Comparison of ENCODE assay signal across 8 mouse cellular contexts in genomic region chr9:107888267-107888850, GRCm38 (mm10). TPM values are rescaled to one million over a fixed set of nuclear protein-coding genes. Genes with fewer than 3 reads are reported as not detected.
DNase-seq lines count a peak whose midpoint lies in the region; ATAC-seq and TF ChIP-seq lines count a peak whose summit lies in the region.

No protein-coding gene starts in this region.

- in situ Hi-C loops in ES-E14 (cut with MboI; ENCODE audit: low sequenced_read_pairs in 2 of 2, unreplicated experiment in 2 of 2), result no loop called here

- ATAC-seq in common myeloid progenitor, adult 5-6 weeks (replicated peaks; ENCODE audit: low read depth, poor library complexity, severe bottlenecking), result peak; percentile 46
- peak; percentile 85 for ATAC-seq in limb, embryonic 13.5 days (ENCODE audit: low FRiP score, low read depth)
- ATAC-seq in neural tube, embryonic 14.5 days (ENCODE audit: low read depth), result peak; percentile 76

- peak overlapping the region; percentile 90 for H3K27ac ChIP-seq in left cerebral cortex, adult 2 months
- no peak overlapping the region for H3K27ac ChIP-seq in ES-E14 (ENCODE audit: insufficient read depth, low read depth, low read length, poor library complexity, severe bottlenecking)
- peak overlapping the region; percentile 88 for H3K27ac ChIP-seq in hindbrain, embryonic 10.5 days
- H3K27ac ChIP-seq in limb, embryonic 13.5 days, result peak overlapping the region; percentile 34; the same call in 1 of the 2 replicates
- peak overlapping the region; percentile 70 for H3K27ac ChIP-seq in neural tube, embryonic 14.5 days (ENCODE audit: low read depth, low read length)

- peaks cover 16% of the 10 kb centered on the region for H3K27me3 ChIP-seq in hindbrain, embryonic 10.5 days (ENCODE audit: insufficient read depth, poor library complexity, severe bottlenecking)
- H3K27me3 ChIP-seq in limb, embryonic 13.5 days, result peaks cover 16% of the 10 kb centered on the region
- H3K27me3 ChIP-seq in neural tube, embryonic 14.5 days (ENCODE audit: control insufficient read depth, insufficient read depth, low read length), result 0 out of 2 replicates have a peak, but pooled peaks cover 3% of the 10 kb centered on the region

- no peak for DNase-seq in left cerebral cortex, adult 2 months (ENCODE audit: extremely low spot score in 1 of 2, low spot score in 2 of 2)
- no peak for DNase-seq in left cerebral cortex, adult 18-20 months (ENCODE audit: low spot score in 2 of 2)
- no peak for DNase-seq in ES-E14 (ENCODE audit: low read depth, low spot score)
- no peak for DNase-seq in hindbrain, embryonic 10.5 days (ENCODE audit: low spot score)
- no peak for DNase-seq in gastrocnemius, adult 18-20 months (ENCODE audit: low spot score)

- H3K4me1 ChIP-seq in ES-E14 (ENCODE audit: control insufficient read depth in 2 of 2, insufficient read depth in 2 of 2, low read length in 2 of 2, poor library complexity in 1 of 2), result no peaks in the 10 kb centered on the region
- H3K4me1 ChIP-seq in hindbrain, embryonic 10.5 days (replicated peaks), result peaks cover 13% of the 10 kb centered on the region
- H3K4me1 ChIP-seq in limb, embryonic 13.5 days, result peaks cover 11% of the 10 kb centered on the region
- peaks cover 5% of the 10 kb centered on the region; the same call in 1 of the 2 replicates for H3K4me1 ChIP-seq in neural tube, embryonic 14.5 days (ENCODE audit: control insufficient read depth, insufficient read depth, low read length)

- H3K9ac ChIP-seq in ES-E14 (ENCODE audit: insufficient read depth, low read depth, low read length, poor library complexity, severe bottlenecking), result peak overlapping the region; percentile 45; the same call in 1 of the 2 replicates
- H3K9ac ChIP-seq in limb, embryonic 13.5 days, result peak overlapping the region; percentile 77
- peak overlapping the region; percentile 74 for H3K9ac ChIP-seq in neural tube, embryonic 14.5 days (replicated peaks; ENCODE audit: low read depth, low read length)

- no peak; the same call in 1 of the 2 replicates for TF ChIP-seq CTCF in left cerebral cortex, adult 2 months (IDR thresholded peaks at IDR 0.05)

- under 1% methylated on average over 18 of the region's 18 CpGs for WGBS in hindbrain, embryonic 10.5 days
- WGBS in limb, embryonic 13.5 days, result 0% methylated on average over 18 of the region's 18 CpGs
- WGBS in neural tube, embryonic 14.5 days, result under 1% methylated on average over 17 of the region's 18 CpGs

- no peaks in the 10 kb centered on the region for H3K36me3 ChIP-seq in ES-E14 (ENCODE audit: control insufficient read depth, insufficient read depth, low read length, poor library complexity, severe bottlenecking)
- no peaks in the 10 kb centered on the region for H3K36me3 ChIP-seq in hindbrain, embryonic 10.5 days
- no peaks in the 10 kb centered on the region for H3K36me3 ChIP-seq in limb, embryonic 13.5 days
- H3K36me3 ChIP-seq in neural tube, embryonic 14.5 days (ENCODE audit: control insufficient read depth, insufficient read depth, low read length), result no peaks in the 10 kb centered on the region

- peak overlapping the region; percentile 73 for H3K4me3 ChIP-seq in left cerebral cortex, adult 2 months
- peak overlapping the region; percentile 71 to 80 for H3K4me3 ChIP-seq in ES-E14 (ENCODE audit: insufficient read depth in 1 of 2, low read depth in 1 of 2, low read length in 2 of 2, poor library complexity in 1 of 2, severe bottlenecking in 1 of 2)
- H3K4me3 ChIP-seq in hindbrain, embryonic 10.5 days, result peak overlapping the region; percentile 65
- H3K4me3 ChIP-seq in limb, embryonic 13.5 days, result peak overlapping the region; percentile 67
- H3K4me3 ChIP-seq in neural tube, embryonic 14.5 days (ENCODE audit: low read depth, low read length), result peak overlapping the region; percentile 84

- no peaks in the 10 kb centered on the region for H3K9me3 ChIP-seq in ES-E14 (ENCODE audit: control insufficient read depth, insufficient read depth, low read depth, low read length)
- H3K9me3 ChIP-seq in hindbrain, embryonic 10.5 days, result no peaks in the 10 kb centered on the region
- H3K9me3 ChIP-seq in limb, embryonic 13.5 days, result no peaks in the 10 kb centered on the region
- no peaks in the 10 kb centered on the region for H3K9me3 ChIP-seq in neural tube, embryonic 14.5 days (ENCODE audit: control insufficient read depth, low read length)

- peak overlapping the region; percentile 76 for H3K4me2 ChIP-seq in limb, embryonic 13.5 days (replicated peaks)
- peak overlapping the region; percentile 64 for H3K4me2 ChIP-seq in neural tube, embryonic 14.5 days (ENCODE audit: low read depth, low read length)

- intact Hi-C loops in left cerebral cortex, adult 2 months (cut with DNase I), result no loop called here

TF ChIP-seq in ES-E14, 5 proteins besides CTCF, POLR2A, EP300 and RAD21:
- TF ChIP-seq CHD2 (IDR thresholded peaks at IDR 0.05; ENCODE audit: low read depth, low read length) (no peak), MAFK (IDR thresholded peaks at IDR 0.05; ENCODE audit: insufficient read depth, low read depth, low read length) (no peak), ZC3H11A (IDR thresholded peaks at IDR 0.05; ENCODE audit: borderline replicate concordance, low read depth, low read length) (no peak), HCFC1 (IDR thresholded peaks at IDR 0.05; ENCODE audit: borderline replicate concordance, insufficient read depth, low read length) (no peak), ZNF384 (IDR thresholded peaks at IDR 0.05; ENCODE audit: low read depth, low read length) (no peak)

RNA-seq across cellular contexts. Expression of gene Mon1a, which starts 0.4 kb away (rescaled TPM):
- total RNA-seq in left cerebral cortex, adult 2 months (2021), result 10 to 100 TPM; 24.3 to 26.7 TPM
- 10 to 100 TPM; 27.1 to 28.1 TPM for total RNA-seq in left cerebral cortex, adult 18-20 months (2021)
- total RNA-seq in ES-E14 (2012; rRNA removed), result 4.7 and 5.4 TPM in 2 replicates
- total RNA-seq in common myeloid progenitor, adult 5-6 weeks (2017), result 11.1 and 16.3 TPM in 2 replicates
- 13.4 and 16.6 TPM in 2 replicates for polyA plus RNA-seq in hindbrain, embryonic 10.5 days (2016; fragmentation: Nextera tagmentation; extraction: Ambion mirVana)
- 11.0 and 13.4 TPM in 2 replicates for polyA plus RNA-seq in limb, embryonic 13.5 days (2015; fragmentation: Nextera tagmentation; extraction: Ambion mirVana)
- polyA plus RNA-seq in neural tube, embryonic 14.5 days (2014; fragmentation: Nextera tagmentation; extraction: Ambion mirVana), result 21.3 and 23.4 TPM in 2 replicates
- total RNA-seq in gastrocnemius, adult 18-20 months (2021), result 10 to 100 TPM; 10.8 to 11.1 TPM

RNA-seq across cellular contexts. Expression of gene Rbm6, which starts 15.3 kb away (rescaled TPM):
- total RNA-seq in left cerebral cortex, adult 2 months (2021), result 10 to 100 TPM; 66.5 to 68.4 TPM
- 10 to 100 TPM; 54.0 to 57.3 TPM for total RNA-seq in left cerebral cortex, adult 18-20 months (2021)
- total RNA-seq in ES-E14 (2012; rRNA removed), result 61.8 and 62.3 TPM in 2 replicates
- 173 and 180 TPM in 2 replicates for total RNA-seq in common myeloid progenitor, adult 5-6 weeks (2017)
- polyA plus RNA-seq in hindbrain, embryonic 10.5 days (2016; fragmentation: Nextera tagmentation; extraction: Ambion mirVana), result 87.6 and 98.2 TPM in 2 replicates
- 94.7 and 97.7 TPM in 2 replicates for polyA plus RNA-seq in limb, embryonic 13.5 days (2015; fragmentation: Nextera tagmentation; extraction: Ambion mirVana)
- 87.1 and 96.0 TPM in 2 replicates for polyA plus RNA-seq in neural tube, embryonic 14.5 days (2014; fragmentation: Nextera tagmentation; extraction: Ambion mirVana)
- 10 to 100 TPM; 16.6 to 18.3 TPM for total RNA-seq in gastrocnemius, adult 18-20 months (2021)

RNA-seq across cellular contexts. Expression of gene Mst1r, which starts 18.3 kb away (rescaled TPM):
- total RNA-seq in left cerebral cortex, adult 2 months (2021), result under 1 TPM; 0.68 to 0.91 TPM
- total RNA-seq in left cerebral cortex, adult 18-20 months (2021), result 1 to 10 TPM in 1 of 2 experiments, under 1 TPM in 1; 0.89 to 1.2 TPM
- 0.22 and 0.37 TPM in 2 replicates for total RNA-seq in ES-E14 (2012; rRNA removed)
- 0.41 TPM in 1 of 2 replicates, not detected in the other for total RNA-seq in common myeloid progenitor, adult 5-6 weeks (2017)
- 0.67 and 0.80 TPM in 2 replicates for polyA plus RNA-seq in hindbrain, embryonic 10.5 days (2016; fragmentation: Nextera tagmentation; extraction: Ambion mirVana)
- 3.2 and 3.3 TPM in 2 replicates for polyA plus RNA-seq in limb, embryonic 13.5 days (2015; fragmentation: Nextera tagmentation; extraction: Ambion mirVana)
- polyA plus RNA-seq in neural tube, embryonic 14.5 days (2014; fragmentation: Nextera tagmentation; extraction: Ambion mirVana), result 0.51 and 1.5 TPM in 2 replicates
- under 1 TPM; 0.39 to 0.52 TPM for total RNA-seq in gastrocnemius, adult 18-20 months (2021)

RNA-seq across cellular contexts. Expression of gene Actl11, which starts 39.9 kb away (rescaled TPM):
- total RNA-seq in left cerebral cortex, adult 2 months (2021), result not detected
- total RNA-seq in left cerebral cortex, adult 18-20 months (2021), result not detected
- not detected in 2 replicates for total RNA-seq in ES-E14 (2012; rRNA removed)
- not detected in 2 replicates for total RNA-seq in common myeloid progenitor, adult 5-6 weeks (2017)
- polyA plus RNA-seq in hindbrain, embryonic 10.5 days (2016; fragmentation: Nextera tagmentation; extraction: Ambion mirVana), result not detected in 2 replicates
- not detected in 2 replicates for polyA plus RNA-seq in limb, embryonic 13.5 days (2015; fragmentation: Nextera tagmentation; extraction: Ambion mirVana)
- polyA plus RNA-seq in neural tube, embryonic 14.5 days (2014; fragmentation: Nextera tagmentation; extraction: Ambion mirVana), result not detected in 2 replicates
- not detected for total RNA-seq in gastrocnemius, adult 18-20 months (2021)

RNA-seq across cellular contexts. Expression of gene Camkv, which starts 47.1 kb away (rescaled TPM):
- 100 to 1,000 TPM; 330 to 356 TPM for total RNA-seq in left cerebral cortex, adult 2 months (2021)
- total RNA-seq in left cerebral cortex, adult 18-20 months (2021), result 100 to 1,000 TPM; 322 to 377 TPM
- 21.5 and 41.5 TPM in 2 replicates for total RNA-seq in ES-E14 (2012; rRNA removed)
- total RNA-seq in common myeloid progenitor, adult 5-6 weeks (2017), result 0.32 TPM in 1 of 2 replicates, not detected in the other
- polyA plus RNA-seq in hindbrain, embryonic 10.5 days (2016; fragmentation: Nextera tagmentation; extraction: Ambion mirVana), result 13.0 and 13.1 TPM in 2 replicates
- 9.8 and 10.0 TPM in 2 replicates for polyA plus RNA-seq in limb, embryonic 13.5 days (2015; fragmentation: Nextera tagmentation; extraction: Ambion mirVana)
- 12.5 and 20.1 TPM in 2 replicates for polyA plus RNA-seq in neural tube, embryonic 14.5 days (2014; fragmentation: Nextera tagmentation; extraction: Ambion mirVana)
- total RNA-seq in gastrocnemius, adult 18-20 months (2021), result under 1 TPM; 0.26 to 0.34 TPM
